In the genomic region with DNA sequence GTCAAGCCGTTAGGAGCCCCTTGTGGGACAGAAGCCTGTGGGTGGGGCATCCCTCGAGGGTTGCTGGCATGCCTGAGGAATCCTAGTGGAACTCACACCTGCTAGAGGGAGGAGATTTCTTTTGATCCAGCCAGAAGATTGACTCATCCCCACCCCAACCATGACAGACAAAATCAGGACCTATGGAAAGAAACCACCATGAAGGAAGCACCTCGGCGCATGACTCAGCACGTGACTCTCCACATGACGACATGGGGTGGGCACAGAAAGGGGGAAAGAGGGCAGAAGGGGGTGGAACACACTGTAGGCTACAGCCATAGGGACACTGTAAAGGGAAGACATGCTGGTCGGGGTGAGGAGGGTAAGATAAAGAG, we compare ENCODE assay signal across 11 mouse cellular contexts.
A peak's percentile ranks its signal among the peaks of the same experiment; 100 is the strongest.
DNase-seq lines count a peak whose midpoint lies in the region; ATAC-seq and TF ChIP-seq lines count a peak whose summit lies in the region.
"Had no signal": no experiment of that assay in that cellular context is flagged by ENCODE, and none has a peak within 500 bp of the region (broad histone marks: within the 10 kb centered on the region; RNA-seq: fewer than 3 reads in every experiment).

No protein-coding gene starts in this region.

- H3K4me1 ChIP-seq in forebrain, embryonic 12.5 days = peaks cover 14% of the 10 kb centered on the region; the same call in 1 of the 2 replicates
- peaks cover 14% of the 10 kb centered on the region for H3K4me1 ChIP-seq in forebrain, embryonic 13.5 days
- H3K4me1 ChIP-seq in lung, embryonic 14.5 days (ENCODE audit: insufficient read depth) = no peaks in the 10 kb centered on the region
- H3K4me1 ChIP-seq in ES-E14 (ENCODE audit: control insufficient read depth in 2 of 2, insufficient read depth in 2 of 2, low read length in 2 of 2, poor library complexity in 1 of 2) = peaks cover 0 to 11% of the 10 kb centered on the region in 2 experiments; a peak in 1 of 4 replicates
- H3K4me1 ChIP-seq: liver, embryonic 15.5 days had no signal

- no peak overlapping the region for H3K9ac ChIP-seq in forebrain, embryonic 12.5 days
- H3K9ac ChIP-seq in forebrain, embryonic 13.5 days = no peak overlapping the region
- H3K9ac ChIP-seq in lung, embryonic 14.5 days = no peak overlapping the region
- H3K9ac ChIP-seq in ES-E14 (ENCODE audit: insufficient read depth, low read depth, low read length, poor library complexity, severe bottlenecking) = no peak overlapping the region
- H3K9ac ChIP-seq: liver, embryonic 15.5 days had no signal

- no peak overlapping the region for H3K4me2 ChIP-seq in forebrain, embryonic 12.5 days
- no peak overlapping the region for H3K4me2 ChIP-seq in forebrain, embryonic 13.5 days
- peak overlapping the region; percentile 19 for H3K4me2 ChIP-seq in lung, embryonic 14.5 days
- H3K4me2 ChIP-seq: liver, embryonic 15.5 days had no signal

- WGBS in forebrain, embryonic 12.5 days = 49% methylated on average over 7 of the region's 7 CpGs
- WGBS in forebrain, embryonic 13.5 days = 45% methylated on average over 7 of the region's 7 CpGs
- WGBS in lung, embryonic 14.5 days = 31% methylated on average over 7 of the region's 7 CpGs

- H3K27me3 ChIP-seq in forebrain, embryonic 12.5 days = peaks cover 8% of the 10 kb centered on the region; the same call in 1 of the 2 replicates
- H3K27me3 ChIP-seq in forebrain, embryonic 13.5 days = 0 out of 2 replicates have a peak, but pooled peaks cover 3% of the 10 kb centered on the region
- H3K27me3 ChIP-seq in lung, embryonic 14.5 days (ENCODE audit: insufficient read depth, low read length) = no peaks in the 10 kb centered on the region
- H3K27me3 ChIP-seq: liver, embryonic 15.5 days had no signal

- H3K36me3 ChIP-seq in forebrain, embryonic 12.5 days (replicated peaks) = peaks cover 4% of the 10 kb centered on the region; the same call in 1 of the 2 replicates
- peaks cover 29% of the 10 kb centered on the region for H3K36me3 ChIP-seq in forebrain, embryonic 13.5 days (ENCODE audit: poor library complexity, severe bottlenecking)
- no peaks in the 10 kb centered on the region for H3K36me3 ChIP-seq in lung, embryonic 14.5 days (ENCODE audit: insufficient read depth)
- H3K36me3 ChIP-seq in ES-E14 (ENCODE audit: control insufficient read depth, insufficient read depth, low read length, poor library complexity, severe bottlenecking) = no peaks in the 10 kb centered on the region
- H3K36me3 ChIP-seq: liver, embryonic 15.5 days had no signal

- no peak for DNase-seq in lung, embryonic 14.5 days
- no peak for DNase-seq in lung, postnatal 10 days
- DNase-seq in ES-E14 (ENCODE audit: low read depth, low spot score) = peak; percentile 21
- DNase-seq in adipocyte (ENCODE audit: low spot score) = no peak
- no peak for DNase-seq in frontal cortex, adult 2 months (ENCODE audit: extremely low spot score in 1 of 2, low spot score in 1 of 2)
- DNase-seq: cerebellum, postnatal 10 days; thymus, adult 18-20 months had no signal

- TF ChIP-seq CTCF in lung, embryonic 14.5 days (IDR thresholded peaks at IDR 0.05; ENCODE audit: low read depth) = no peak

- H3K4me3 ChIP-seq in forebrain, embryonic 12.5 days (replicated peaks) = no peak overlapping the region
- H3K4me3 ChIP-seq in forebrain, embryonic 13.5 days = no peak overlapping the region
- H3K4me3 ChIP-seq in lung, embryonic 14.5 days (ENCODE audit: low read depth, low read length) = no peak overlapping the region
- no peak overlapping the region for H3K4me3 ChIP-seq in ES-E14 (ENCODE audit: insufficient read depth in 1 of 2, low read depth in 1 of 2, low read length in 2 of 2, poor library complexity in 1 of 2, severe bottlenecking in 1 of 2)
- H3K4me3 ChIP-seq: liver, embryonic 15.5 days had no signal

- in situ Hi-C loops in ES-E14 (cut with MboI; ENCODE audit: low sequenced_read_pairs in 2 of 2, unreplicated experiment in 2 of 2) = no loop called here

- ATAC-seq in forebrain, embryonic 12.5 days (ENCODE audit: low FRiP score) = 0 out of 2 replicates have a peak, but pooled peaks have one; percentile 38
- no peak for ATAC-seq in forebrain, embryonic 13.5 days
- no peak for ATAC-seq in lung, embryonic 14.5 days (ENCODE audit: insufficient read depth)
- peak; percentile 90 for ATAC-seq in granulocyte monocyte progenitor cell, adult 5-6 weeks (replicated peaks; ENCODE audit: poor library complexity, severe bottlenecking)

- H3K27ac ChIP-seq in forebrain, embryonic 12.5 days = no peak overlapping the region
- no peak overlapping the region for H3K27ac ChIP-seq in forebrain, embryonic 13.5 days
- H3K27ac ChIP-seq in lung, embryonic 14.5 days (ENCODE audit: low read depth) = no peak overlapping the region
- H3K27ac ChIP-seq in ES-E14 (ENCODE audit: insufficient read depth, low read depth, low read length, poor library complexity, severe bottlenecking) = peak overlapping the region; percentile 34; the same call in 1 of the 2 replicates
- H3K27ac ChIP-seq: liver, embryonic 15.5 days had no signal

- H3K9me3 ChIP-seq in forebrain, embryonic 12.5 days = no peaks in the 10 kb centered on the region
- no peaks in the 10 kb centered on the region for H3K9me3 ChIP-seq in forebrain, embryonic 13.5 days (replicated peaks)
- no peaks in the 10 kb centered on the region for H3K9me3 ChIP-seq in lung, embryonic 14.5 days (ENCODE audit: low read depth, low read length)
- H3K9me3 ChIP-seq in ES-E14 (ENCODE audit: control insufficient read depth, insufficient read depth, low read depth, low read length) = no peaks in the 10 kb centered on the region
- H3K9me3 ChIP-seq: liver, embryonic 15.5 days had no signal

TF ChIP-seq in ES-E14, 5 proteins besides CTCF, POLR2A, EP300 and RAD21:
- peak; percentile 60 for TF ChIP-seq MAFK (IDR thresholded peaks at IDR 0.05; ENCODE audit: insufficient read depth, low read depth, low read length)
- TF ChIP-seq ZC3H11A (IDR thresholded peaks at IDR 0.05; ENCODE audit: borderline replicate concordance, low read depth, low read length) = no peak
- TF ChIP-seq HCFC1 (IDR thresholded peaks at IDR 0.05; ENCODE audit: borderline replicate concordance, insufficient read depth, low read length) = no peak
- TF ChIP-seq ZNF384 (IDR thresholded peaks at IDR 0.05; ENCODE audit: low read depth, low read length) = no peak
- no peak for TF ChIP-seq CHD2 (IDR thresholded peaks at IDR 0.05; ENCODE audit: low read depth, low read length)

Comparison
In these comparisons a context has a peak if more than half of its experiments do, and no peak if none do; other contexts are left out.
1. ATAC-seq: peak in forebrain, embryonic 12.5 days (single experiment) and granulocyte monocyte progenitor cell, adult 5-6 weeks (single experiment); none in forebrain, embryonic 13.5 days (single experiment) and lung, embryonic 14.5 days (single experiment).